Mouse (Mus musculus): ENCODE measurements around the gene C2cd4a.

DNA sequence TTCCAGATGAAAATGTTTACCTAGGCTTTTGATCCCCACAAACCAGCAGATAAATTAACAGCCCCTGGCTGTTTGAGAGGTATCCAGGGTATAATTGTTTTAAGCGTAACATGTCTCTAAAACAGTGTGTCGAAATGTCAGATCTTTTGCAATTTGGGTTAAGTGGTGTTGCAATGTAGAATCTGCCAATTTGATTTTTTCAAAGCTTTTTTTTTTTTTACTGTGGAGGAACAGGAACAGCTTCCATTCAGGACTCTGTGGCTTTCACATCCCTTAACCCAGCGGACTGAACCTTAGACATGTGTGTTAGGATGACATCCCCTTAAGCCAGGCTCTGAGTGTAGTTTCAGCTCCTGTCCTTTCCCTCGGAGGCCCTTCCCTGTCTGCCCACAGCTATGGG lies 12.9 kb upstream of the C2cd4a start:
- TF ChIP-seq EP300 (optimal IDR thresholded peaks at IDR 0.05) (no peak), CTCF (IDR thresholded peaks at IDR 0.05; ENCODE audit: low read depth) (no peak)
